Mouse (Mus musculus): ENCODE data around the gene Rft1.

DNA sequence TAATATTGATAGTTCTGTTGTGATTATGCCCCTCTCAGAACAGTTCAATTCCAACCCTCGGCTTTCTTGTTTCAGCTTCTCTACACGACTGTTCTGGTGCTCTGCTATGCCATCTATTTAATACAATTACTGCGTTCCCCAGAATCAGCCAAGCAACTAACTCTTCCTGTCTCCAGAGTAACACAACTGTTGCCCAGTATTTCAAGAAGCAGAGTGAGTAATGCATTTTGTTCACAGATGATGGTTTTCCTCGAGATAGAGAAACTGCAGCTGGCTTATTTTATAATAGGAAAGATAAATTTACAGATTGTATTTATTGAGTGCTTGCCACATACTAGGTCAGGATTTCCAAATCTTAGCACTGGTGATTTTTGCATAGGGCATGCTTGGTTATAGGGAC is 12.4 kb downstream of the Rft1 start:
- no peak for TF ChIP-seq CTCF (IDR thresholded peaks at IDR 0.05; ENCODE audit: low read depth, low read length)
- no peak for TF ChIP-seq POLR2A (IDR thresholded peaks at IDR 0.05; ENCODE audit: extremely low read depth, insufficient read depth, low read length)
